Mouse (Mus musculus): ENCODE data around the gene Rnf212b.
A peak's percentile ranks its signal among the peaks of the same experiment; 100 is the strongest.

The Rnf212b gene

GRCm38 (mm10) chr14:54796760-54797159 is 17.2 kb upstream of the Rnf212b start:
- no peak for DNase-seq (ENCODE audit: low spot score in 2 of 2)

- DNase-seq (ENCODE audit: low spot score in 2 of 2), result no peak
These were observed 14.3 kb upstream of the Rnf212b start for GRCm38 (mm10) chr14:54799686-54800085.

- DNase-seq (ENCODE audit: low spot score in 2 of 2), result no peak
These were observed 11.5 kb upstream of the Rnf212b start for GRCm38 (mm10) chr14:54802428-54802827.

GRCm38 (mm10) chr14:54806124-54806523 is 7.8 kb upstream of the Rnf212b start:
- no peak for DNase-seq (ENCODE audit: low spot score in 2 of 2)

- DNase-seq (ENCODE audit: low spot score in 2 of 2), result no peak
These were observed 4.9 kb upstream of the Rnf212b start for GRCm38 (mm10) chr14:54808718-54809667.

- no peak for DNase-seq (ENCODE audit: low spot score in 2 of 2)
These were observed 4.3 kb upstream of the Rnf212b start for GRCm38 (mm10) chr14:54809668-54810033.

GRCm38 (mm10) chr14:54815737-54816136 is 1.8 kb downstream of the Rnf212b start:
- DNase-seq (ENCODE audit: low spot score in 2 of 2), result no peak

GRCm38 (mm10) chr14:54817791-54818190 is 3.9 kb downstream of the Rnf212b start:
- peak in 1 of 2 experiments; percentile 26 for DNase-seq (ENCODE audit: low spot score in 2 of 2)

- no peak for DNase-seq (ENCODE audit: low spot score in 2 of 2)
These were observed 8.4 kb downstream of the Rnf212b start for GRCm38 (mm10) chr14:54822301-54822700.

GRCm38 (mm10) chr14:54823716-54824115 is 9.8 kb downstream of the Rnf212b start:
- DNase-seq (ENCODE audit: low spot score in 2 of 2), result no peak

GRCm38 (mm10) chr14:54843461-54843860 is 29.5 kb downstream of the Rnf212b start:
- DNase-seq (ENCODE audit: low spot score in 2 of 2), result peak in 1 of 2 experiments; percentile 7

- DNase-seq (ENCODE audit: low spot score in 2 of 2), result no peak
These were observed 41.8 kb downstream of the Rnf212b start for GRCm38 (mm10) chr14:54855726-54856125.

- no peak for DNase-seq (ENCODE audit: low spot score in 2 of 2)
These were observed 42.8 kb downstream of the Rnf212b start for GRCm38 (mm10) chr14:54856703-54857102.

- no peak for DNase-seq (ENCODE audit: low spot score in 2 of 2)
These were observed 44.0 kb downstream of the Rnf212b start for GRCm38 (mm10) chr14:54857891-54858290.

GRCm38 (mm10) chr14:54860511-54860910 is 46.6 kb downstream of the Rnf212b start:
- peak in 1 of 2 experiments; percentile 76 for DNase-seq (ENCODE audit: low spot score in 2 of 2)

GRCm38 (mm10) chr14:54863501-54864312 is 49.8 kb downstream of the Rnf212b start:
- DNase-seq (ENCODE audit: low spot score in 2 of 2), result peak; percentile 70 to 93

- no peak for DNase-seq (ENCODE audit: low spot score in 2 of 2)
These were observed 50.5 kb downstream of the Rnf212b start for GRCm38 (mm10) chr14:54864313-54865036.

- DNase-seq (ENCODE audit: low spot score in 2 of 2), result no peak
These were observed 51.7 kb downstream of the Rnf212b start for GRCm38 (mm10) chr14:54865626-54866025.

GRCm38 (mm10) chr14:54866268-54866667 is 52.3 kb downstream of the Rnf212b start:
- DNase-seq (ENCODE audit: low spot score in 2 of 2), result no peak

GRCm38 (mm10) chr14:54866936-54867335 is 53.0 kb downstream of the Rnf212b start:
- DNase-seq (ENCODE audit: low spot score in 2 of 2), result no peak

- no peak for DNase-seq (ENCODE audit: low spot score in 2 of 2)
These were observed 54.1 kb downstream of the Rnf212b start for GRCm38 (mm10) chr14:54868026-54868425.

GRCm38 (mm10) chr14:54870861-54871260 is 56.9 kb downstream of the Rnf212b start, which contains the start of gene Homez:
Gene Homez, minus strand, starts transcription at chr14:54870961.
- DNase-seq (ENCODE audit: low spot score in 2 of 2), result no peak
